Mouse (Mus musculus) hematopoietic stem cell, adult 5-6 weeks (primary cell): Measurements from ENCODE around the gene Paxip1. TPM values are rescaled to one million over a fixed set of nuclear protein-coding genes. Genes with fewer than 3 reads are reported as not detected.

Experiments used
- ATAC-seq, 2 experiments: fragments of 125-278 bp in 1 of 2; replicated peaks in 1 of 2; 2 replicates each; pipeline ENCODE4 v1.8.0; 2016 to 2017; ENCODE audit warnings: inconsistent platforms in 2 of 2, mild to moderate bottlenecking in 2 of 2, moderate number of reproducible peaks in 2 of 2, low read depth in 1 of 2, moderate TSS enrichment in 1 of 2; ENCODE audit not compliant: low FRiP score in 2 of 2, poor library complexity in 2 of 2, severe bottlenecking in 2 of 2, insufficient read depth in 1 of 2, low TSS enrichment in 1 of 2
- total RNA-seq: library from RNA; stranded (forward); fragments of 172-1452, 232-1000 nt; gene quantifications from 2 replicates; pipeline ENCODE4 v1.2.3, GENCODE M21; 2017

Paxip1 gene
- 27.9 and 28.8 TPM in 2 replicates for total RNA-seq

DNA sequence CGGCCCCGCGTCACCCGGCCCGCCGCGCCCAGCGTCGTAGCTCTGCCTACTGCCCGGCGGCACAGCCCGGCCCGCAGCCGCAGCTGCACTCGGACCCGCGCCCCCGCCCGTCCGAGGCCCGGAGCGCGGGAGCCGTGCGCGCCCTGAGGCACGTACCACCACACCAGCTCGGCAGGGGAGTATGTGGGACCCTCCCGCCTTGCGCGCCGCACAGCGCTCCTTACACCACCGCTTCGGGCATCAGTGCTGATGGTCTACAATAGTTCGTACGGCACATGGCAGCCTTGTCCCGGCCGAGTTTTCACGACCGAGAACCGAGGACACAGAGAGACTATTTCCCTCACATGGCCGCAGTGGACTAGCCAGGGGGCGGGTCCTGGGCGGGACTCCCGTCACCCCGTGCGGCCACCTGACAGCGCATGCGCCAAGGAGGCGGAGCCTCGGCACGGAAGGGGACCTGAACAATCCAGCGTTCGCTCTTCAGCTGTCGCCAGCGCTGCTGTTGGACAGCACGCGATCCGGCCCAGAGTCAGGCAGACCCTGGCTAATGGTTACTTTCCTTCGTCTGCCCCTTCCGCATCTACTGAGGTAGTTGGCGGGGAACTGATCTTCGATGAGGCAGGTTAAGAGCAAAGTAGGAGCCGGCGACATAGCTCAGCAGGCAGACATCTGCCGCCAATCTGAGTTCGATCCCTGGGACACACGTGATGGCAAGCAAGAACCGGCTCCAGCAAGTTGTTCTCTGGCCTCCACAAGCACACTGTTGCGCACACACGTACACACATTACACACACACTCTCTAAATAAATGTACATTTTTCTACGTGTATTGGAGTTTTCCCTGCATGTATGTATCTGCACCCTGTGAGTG, at the start of gene Paxip1:
Gene Paxip1, minus strand, starts transcription at position 389 of the 870 bp plus-strand sequence.
- ATAC-seq: peak; percentile 78 to 90

DNA sequence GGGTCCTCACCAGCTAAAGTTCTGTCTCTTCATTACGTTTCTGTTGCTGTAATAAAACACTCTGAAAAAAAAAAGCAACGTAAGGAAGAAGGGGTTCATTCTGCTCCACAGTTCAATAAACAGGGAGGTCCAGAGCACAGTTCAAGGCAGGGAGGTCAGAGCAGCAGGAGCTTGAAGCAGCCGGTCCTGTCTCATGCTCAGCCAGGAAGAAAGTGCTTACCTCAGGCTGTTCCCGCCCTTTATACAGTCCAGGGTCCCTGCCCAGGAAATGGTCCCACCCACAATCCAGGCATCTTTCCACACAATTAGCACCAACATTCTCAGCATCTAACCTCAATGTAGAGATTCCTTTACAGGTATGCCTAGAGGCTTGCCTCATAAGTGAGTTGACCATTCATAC, 46.6 kb upstream of the Paxip1 start:
- ATAC-seq: no peak

DNA sequence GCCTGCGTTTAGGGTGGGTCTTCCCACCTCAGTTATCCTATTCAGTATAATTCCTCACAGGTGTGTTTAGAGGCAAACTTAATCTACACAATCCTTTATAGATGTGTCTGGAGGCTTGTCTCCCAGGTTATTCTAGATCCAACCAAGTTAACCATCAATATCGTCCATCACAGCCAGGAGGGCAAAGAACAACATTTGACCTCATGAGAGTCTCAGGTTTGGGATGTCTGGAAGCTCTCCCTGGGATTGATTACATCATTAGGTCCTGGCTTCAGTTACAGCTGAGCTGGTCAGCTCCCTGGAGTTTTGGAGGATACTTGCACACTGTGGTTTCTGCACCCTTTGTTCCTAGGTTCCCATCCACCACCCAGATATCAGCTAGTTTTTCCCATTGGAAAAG, 43.6 kb upstream of the Paxip1 start:
- no peak for ATAC-seq

DNA sequence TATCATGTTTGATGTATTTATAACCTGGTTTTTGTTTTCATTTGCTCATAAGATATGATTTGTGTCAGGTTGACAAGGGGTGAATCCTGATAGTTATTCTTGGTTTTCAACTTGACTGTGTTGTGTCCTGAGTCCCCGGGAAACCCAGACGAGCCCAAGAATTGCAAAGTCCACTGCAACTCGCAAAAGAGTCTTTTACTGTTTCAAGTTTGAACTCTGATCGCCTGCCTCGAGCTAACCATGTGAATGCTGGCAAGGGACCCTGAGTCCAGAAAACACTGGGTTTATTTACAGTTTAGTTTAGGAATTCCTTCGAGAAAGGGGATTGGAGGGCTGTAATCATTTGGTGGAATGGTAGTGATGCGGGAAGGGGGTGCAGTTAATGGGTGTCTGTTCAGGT, 36.5 kb upstream of the Paxip1 start:
- no peak for ATAC-seq

DNA sequence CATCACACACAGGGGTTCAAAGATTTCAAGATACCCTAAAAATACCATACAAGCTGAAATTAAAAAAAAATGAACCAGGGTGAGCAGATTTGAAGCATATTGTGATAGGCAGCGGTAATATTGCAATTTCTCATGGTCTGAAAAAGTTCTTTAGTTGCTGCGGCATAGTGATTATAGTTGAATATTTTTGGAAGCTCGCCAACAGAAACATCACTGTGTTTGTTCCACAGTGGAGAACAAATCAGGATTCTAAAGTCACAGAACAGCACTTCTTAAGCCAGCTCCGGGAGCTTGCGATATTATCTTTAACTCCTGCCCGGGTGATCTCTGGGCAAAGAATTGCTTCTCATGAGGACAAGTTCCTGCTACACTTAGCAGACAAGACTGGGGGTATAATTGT, 29.7 kb upstream of the Paxip1 start:
- ATAC-seq: no peak

DNA sequence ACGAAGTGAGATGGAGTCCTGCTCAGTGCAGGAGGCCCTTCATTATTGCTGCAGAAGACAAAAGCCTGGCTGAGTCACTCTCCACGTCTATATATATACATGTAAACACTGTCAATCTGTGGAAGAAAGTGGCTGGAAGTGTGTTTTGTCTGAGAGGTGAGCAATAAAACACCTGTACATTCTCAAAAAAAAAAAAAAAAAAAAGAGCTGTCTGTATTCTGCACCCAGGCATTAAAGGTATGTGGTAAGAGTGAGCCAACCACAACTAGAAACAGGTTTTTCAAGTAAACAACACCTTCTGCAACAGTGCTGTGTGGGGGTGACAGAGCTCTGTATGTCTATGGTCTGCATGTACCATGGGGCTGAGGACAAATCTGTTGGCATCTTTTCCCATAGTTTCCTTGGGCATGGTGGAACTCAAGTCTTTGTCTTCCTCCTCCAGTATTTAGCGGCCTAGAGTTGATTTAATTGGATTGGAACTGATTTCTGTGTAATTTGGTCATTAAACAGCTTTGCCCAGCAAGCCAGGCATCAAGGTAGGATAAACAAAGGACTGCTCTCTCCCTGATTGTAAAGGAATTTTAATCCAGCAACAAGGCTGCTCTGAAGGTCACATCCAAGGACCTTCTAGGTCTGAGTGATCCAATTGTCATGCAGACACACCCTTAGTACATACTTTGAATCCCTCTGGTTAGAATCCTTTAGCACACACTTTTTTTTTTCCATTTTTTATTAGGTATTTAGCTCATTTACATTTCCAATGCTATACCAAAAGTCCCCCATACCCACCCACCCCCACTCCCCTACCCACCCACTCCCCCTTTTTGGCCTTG, 27.6 kb upstream of the Paxip1 start:
- ATAC-seq: no peak

DNA sequence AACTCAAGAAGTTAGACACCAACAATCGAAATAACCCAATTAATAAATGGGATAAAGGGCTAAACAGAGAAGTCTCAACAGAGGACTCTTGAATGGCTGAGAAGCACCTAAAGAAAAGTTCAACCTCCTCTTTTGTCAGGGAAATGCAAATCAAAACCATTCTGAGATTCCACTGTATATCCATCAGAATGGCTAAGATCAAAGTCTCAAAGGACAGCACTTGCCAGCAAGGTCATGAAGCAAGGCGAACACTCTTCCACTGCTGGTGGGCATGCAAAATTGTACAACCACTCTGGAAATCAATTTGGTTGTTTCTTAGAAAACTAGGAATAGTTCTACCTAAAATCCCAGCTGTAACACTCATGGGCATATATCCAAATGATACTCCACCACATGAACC, 22.8 kb upstream of the Paxip1 start:
- no peak for ATAC-seq

DNA sequence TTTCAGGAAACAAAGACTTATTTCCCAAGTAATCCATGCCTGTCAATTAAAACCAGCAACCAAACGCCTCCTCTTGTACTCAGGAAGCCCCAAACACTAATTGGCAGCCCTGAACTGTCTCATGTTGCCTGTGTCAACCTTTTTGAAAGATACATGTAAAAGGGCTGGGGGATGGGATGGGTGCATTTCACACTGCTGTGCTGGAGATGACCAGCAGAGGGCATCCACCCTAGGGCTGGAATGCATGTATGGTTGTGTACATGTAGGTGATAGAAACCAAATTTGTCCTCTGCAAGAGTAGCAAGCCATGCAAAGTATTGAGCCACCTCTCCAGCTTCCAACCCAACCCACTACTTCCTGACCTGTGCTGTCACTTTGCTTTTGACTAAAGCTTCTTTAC, 2.4 kb upstream of the Paxip1 start:
- ATAC-seq: peak; percentile 52 to 53; a peak in 3 of 4 replicates

DNA sequence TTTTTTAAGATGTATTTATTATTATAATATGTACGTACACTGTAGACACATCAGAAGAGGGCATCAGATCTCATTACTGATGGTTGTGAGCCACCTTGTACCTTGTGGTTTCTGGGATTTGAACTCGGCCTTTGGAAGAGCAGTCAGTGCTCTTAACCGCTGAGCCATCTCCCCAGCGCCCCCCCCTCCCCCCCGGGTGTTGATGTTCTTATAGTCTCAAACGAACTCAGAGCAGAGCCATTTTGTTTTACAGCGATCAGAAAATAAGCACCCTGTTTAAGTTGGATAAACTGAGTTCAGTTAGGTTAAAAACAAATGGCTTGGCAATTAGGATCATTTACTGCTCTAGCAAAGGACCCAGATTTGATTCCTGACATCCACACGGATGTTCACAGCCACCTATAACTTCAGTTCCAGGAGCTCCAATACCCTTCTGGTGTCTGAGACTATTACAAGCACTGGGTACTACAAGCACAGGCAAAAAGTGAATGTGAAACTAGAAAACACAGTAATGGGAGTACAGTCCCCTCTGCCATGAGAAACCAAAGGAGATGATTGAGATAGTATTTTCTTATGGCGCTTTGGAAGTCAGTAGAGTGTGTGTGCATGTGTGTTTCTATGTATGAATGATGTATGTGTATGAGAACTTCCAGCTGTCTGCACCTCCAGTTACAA, 1.2 kb upstream of the Paxip1 start:
- ATAC-seq: no peak

DNA sequence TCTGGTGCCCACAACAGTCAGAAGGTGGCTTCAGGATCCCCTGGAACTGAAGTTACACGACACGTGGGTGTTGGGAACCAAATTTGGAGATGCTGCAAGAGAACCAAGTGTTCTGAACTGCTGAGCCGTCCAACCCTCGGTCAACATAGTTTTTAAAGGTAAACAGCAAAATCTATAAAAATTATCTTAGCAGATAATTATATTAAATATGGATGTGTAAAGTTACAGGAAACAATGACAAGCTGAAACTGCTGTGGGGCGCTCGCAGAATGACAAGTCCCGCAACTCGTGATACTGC, 631 bp upstream of the Paxip1 start:
- peak in 1 of 2 experiments; percentile 8; a peak in 1 of 4 replicates for ATAC-seq

DNA sequence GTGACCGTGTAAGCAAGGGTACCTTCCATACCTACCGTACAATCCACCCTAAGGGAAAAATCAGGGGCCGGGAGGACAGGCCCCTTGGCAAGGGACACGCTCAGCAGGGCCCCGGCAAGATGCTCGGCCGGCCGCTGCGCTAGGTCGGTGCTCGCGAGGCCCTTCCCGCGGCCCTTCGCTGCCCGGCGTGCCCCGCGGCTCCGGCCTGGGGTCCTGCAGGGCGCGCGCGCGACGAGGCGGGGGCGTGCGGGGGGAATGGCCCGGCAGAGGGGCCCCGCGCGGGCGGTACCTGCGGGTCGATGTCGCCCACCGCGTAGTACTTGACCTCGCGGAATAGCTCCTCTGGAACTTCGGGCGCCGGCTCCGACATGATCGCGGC, 592 bp downstream of the Paxip1 start:
- no peak for ATAC-seq

DNA sequence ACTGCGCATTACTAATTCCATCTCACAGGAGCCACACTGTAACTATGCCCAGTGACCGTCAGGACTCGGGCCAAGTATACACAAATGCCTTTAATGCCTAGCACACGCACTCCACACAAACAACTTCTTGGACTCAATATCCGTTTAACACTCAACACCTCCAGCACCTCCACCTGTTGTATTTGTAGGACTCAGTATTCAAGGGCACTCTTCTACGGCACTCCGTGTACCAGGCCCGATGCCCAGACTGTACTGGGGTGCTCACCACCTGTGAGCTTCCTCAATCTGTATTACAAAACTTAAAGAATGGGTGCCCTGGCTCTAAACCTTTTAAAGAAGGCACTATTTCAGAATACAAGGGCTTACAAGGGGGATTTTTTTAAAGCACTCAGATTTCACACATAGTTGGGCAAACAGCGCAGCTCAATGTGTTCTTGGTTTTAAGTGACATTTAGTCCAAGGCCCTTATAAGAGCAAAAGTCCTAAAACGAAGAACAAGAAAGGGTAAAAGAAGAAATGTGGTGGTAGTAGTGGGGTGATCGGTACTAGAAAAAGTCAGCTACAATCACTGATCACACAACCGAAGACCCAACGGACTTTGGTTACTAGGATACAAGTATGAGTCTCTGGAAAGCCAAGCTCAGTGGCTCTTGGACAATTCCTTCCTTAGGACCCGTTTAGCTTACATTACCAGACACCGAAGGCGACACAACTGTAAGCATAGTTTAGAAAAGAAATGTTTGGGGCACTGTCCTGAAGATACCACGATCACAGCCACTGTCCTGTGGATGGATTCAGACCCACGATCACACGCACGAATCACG, 1.2 kb downstream of the Paxip1 start:
- ATAC-seq: no peak

DNA sequence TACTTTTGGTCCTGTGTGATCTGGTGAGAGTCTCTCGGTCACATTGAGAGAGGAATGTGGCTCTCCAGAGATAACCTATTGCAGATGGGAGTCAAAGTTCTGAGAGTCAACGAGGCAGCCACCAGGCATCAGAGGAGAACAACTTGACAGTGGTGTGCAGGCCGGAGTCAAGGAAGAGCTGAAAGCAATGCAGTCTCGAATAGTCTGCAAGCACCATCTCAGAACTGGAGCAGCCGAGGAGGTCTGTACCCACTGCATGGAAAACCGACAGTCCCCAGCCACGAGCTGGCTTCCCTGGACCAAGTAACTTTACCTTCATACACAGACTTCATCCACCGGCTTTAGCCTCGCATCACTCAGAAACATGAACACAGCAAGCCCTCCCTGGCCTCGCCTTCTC, 1.9 kb downstream of the Paxip1 start:
- no peak for ATAC-seq

DNA sequence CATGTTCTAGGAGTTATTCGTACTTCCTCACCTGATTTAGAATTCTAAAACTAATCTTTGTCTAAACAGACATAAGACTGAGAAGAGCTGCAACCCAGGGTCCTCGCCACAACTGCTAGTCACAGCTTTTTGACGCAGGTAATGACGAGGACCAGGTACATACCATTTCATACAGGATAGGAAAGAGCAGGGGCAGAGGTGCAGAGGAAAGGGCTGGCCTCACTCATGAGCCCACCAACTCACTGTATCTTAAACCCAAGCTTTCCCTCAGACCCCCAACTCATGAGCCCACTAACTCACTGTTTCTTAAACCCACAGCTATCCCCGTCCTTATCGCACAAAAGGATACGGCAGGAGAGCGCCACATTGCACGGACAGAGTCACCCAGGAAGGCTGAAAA, 8.1 kb downstream of the Paxip1 start:
- ATAC-seq: no peak

DNA sequence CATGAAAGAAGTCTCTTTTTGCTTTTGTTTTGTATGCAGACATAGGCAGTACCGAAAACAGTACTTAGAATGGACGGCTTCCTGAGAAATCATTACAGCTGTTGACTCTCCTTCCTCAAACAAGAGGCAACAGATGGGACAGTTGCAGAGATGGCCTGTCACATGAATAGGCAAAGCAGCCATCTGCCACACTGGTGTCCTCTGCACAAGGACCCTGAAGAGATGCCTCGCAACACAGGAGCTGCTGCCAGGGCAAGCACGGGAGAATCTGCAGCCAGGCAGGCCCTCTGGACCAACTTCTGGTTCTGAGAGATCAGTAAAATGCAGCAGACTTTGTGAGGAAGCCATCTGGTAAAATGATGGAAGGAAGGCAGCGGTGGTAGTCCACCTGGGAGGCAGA, 23.5 kb downstream of the Paxip1 start:
- no peak for ATAC-seq

DNA sequence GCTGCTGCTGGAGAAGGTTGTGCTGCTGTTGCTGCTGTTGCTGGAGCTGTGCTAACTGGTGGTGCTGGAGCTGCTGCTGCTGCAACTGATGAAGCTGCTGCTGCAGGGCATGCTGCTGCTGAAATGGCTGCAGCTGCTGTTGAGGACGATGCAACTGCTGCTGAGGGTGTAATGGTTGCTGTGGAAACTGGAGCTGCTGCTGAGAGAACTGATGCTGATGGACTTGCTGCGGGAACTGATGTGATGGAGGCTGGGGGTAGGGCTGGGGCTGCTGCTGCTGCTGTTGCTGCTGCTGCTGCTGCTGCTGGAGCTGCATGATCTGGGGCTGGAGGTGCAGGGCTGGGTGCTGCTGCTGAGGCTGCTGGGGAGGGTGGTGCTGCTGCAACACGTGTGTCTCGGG, 25.7 kb downstream of the Paxip1 start:
- ATAC-seq: no peak

DNA sequence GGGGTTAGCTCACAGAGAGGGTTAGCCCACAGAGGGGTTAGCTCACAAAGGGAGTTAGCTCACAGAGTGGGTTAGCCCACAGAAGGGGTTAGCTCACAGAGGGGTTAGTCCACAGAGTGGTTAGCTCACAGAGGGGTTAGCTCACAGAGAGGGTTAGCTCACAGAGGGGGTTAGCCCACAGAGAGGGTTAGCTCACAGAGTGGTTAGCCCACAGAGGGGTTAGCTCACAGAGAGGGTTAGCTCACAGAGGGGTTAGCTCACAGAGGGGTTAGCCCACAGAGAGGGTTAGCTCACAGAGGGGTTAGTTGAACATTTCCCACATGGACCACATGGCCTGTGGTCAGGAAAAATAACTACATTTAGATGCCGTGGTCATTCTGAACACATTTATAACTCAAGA, 46.5 kb downstream of the Paxip1 start:
- ATAC-seq: no peak; a peak in 1 of 4 replicates
